Mouse (Mus musculus) spleen, adult 12 weeks (tissue): ENCODE measurements around the gene Gm20388.

Experiments
- DNase-seq: peaks from one replicate; pipeline ENCODE4 v3.0.0; 2022; ENCODE audit warnings: low spot score

Gene Gm20388

DNA sequence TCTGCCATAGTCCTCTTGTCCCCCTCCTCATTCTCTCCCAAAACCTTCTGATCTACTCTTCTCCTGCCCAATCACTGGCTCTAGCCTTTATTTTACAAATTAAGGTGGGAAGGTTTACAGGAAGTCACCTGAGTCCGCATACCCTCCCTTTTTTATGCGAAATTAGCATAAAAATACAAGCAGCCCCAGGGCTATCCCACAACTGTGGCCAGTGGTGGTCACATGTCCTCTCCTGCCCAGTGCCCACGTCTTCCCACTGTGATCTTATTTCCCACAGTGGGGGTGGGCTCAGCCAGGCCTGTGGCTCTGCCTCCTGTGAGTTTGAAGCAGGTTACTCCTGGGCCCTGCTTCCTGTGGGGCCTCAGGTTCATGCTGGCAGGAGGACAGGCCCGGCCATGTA is 2194.0 kb downstream of the Gm20388 start:
- DNase-seq = no peak

DNA sequence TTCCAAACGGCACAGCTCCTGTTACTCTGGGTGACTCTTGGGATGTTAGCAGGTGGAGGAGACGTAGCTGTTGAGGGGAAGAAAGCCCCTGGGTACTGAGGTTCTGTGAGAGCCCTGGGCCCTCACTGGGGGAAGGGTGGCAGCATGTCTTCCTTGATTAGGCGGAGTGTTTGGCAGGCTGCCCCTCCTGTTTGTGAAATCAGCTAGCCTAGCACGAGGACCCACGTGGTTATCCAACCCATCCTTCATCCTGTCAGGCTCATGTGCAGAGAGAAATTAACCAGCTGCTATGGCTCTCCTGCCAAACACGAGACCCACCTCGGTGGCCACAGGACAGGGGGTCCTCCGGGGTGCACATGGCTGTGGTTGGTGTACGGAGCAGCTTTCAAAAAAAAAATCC is 2195.6 kb downstream of the Gm20388 start:
- DNase-seq = no peak

DNA sequence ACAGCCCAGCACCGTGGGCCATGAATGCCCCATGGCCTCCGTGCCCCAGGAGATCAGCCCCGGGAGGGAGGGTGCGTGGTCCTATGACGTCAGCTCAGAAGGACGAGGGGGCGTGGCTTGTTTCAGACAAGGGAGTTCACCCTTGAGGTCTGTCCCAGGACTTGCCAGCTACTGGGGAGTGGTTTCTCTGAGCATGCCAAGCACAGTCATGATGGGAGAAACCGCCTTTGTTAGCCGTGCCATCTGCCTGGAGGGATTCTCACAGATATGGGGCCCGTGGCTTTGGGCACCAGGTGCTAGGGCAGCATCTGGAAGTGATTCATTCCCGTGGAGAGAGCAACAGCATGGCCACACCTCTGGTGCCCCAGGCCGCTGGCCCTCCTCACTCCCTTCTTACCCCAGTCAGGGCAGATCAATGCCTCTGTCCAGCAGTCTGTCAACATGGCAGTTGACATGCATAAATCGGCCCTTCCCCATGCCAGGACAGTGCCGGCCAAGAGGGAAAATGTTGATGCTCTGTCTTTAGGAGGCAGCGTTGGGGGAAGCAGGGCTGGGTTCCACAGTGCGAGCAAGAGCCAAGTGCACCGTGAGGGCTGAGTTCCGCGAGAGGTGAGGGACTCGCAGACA is 2199.7 kb downstream of the Gm20388 start:
- DNase-seq = no peak

DNA sequence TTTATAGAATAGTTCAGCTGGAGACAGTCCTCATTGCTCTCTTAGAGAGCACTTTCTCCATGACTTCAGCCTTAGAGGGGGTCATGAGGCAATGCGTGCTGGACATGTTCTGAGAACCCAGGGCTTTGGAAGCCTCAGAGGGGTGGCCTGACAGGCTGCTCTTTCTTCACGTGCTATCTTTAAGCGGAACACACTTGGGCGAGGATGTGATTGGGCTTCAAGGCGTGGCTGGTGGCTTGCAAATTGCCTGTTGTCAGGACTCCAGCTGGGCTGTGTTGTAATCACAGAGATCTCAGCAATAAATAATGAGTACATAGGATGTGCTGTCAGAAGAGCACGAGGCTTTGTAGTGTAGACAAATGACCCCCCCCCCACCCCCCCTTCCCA is 2200.2 kb downstream of the Gm20388 start:
- no peak for DNase-seq

DNA sequence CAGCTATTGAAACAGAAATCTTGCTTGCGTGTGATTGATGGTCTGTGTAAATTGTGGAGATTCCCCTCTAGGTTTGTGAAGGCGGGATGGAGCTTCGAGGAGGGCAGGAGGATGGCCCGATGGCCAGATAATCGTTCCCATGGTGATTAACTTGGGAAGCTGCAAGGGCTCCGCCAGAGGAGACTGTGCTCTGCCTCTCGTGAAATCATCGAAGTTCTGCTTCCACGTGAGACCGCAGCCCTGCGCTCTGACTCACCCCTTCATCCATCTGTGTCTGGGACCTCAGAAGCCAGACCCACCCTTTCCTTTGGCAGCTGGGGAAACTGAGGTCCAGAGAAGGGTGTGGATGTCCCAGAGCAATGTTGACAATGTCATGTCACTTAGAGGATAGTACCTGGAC is 2201.1 kb downstream of the Gm20388 start:
- DNase-seq = no peak

- DNase-seq = no peak
These were observed 2201.8 kb downstream of the Gm20388 start for GRCm38 (mm10) chr8:122112264-122112965.

GRCm38 (mm10) chr8:122114890-122115289 is 2204.2 kb downstream of the Gm20388 start:
- DNase-seq = no peak

GRCm38 (mm10) chr8:122116716-122117357 is 2206.2 kb downstream of the Gm20388 start:
- no peak for DNase-seq

GRCm38 (mm10) chr8:122118097-122118496 is 2207.5 kb downstream of the Gm20388 start:
- no peak for DNase-seq

GRCm38 (mm10) chr8:122118536-122118935 is 2207.9 kb downstream of the Gm20388 start:
- no peak for DNase-seq

DNA sequence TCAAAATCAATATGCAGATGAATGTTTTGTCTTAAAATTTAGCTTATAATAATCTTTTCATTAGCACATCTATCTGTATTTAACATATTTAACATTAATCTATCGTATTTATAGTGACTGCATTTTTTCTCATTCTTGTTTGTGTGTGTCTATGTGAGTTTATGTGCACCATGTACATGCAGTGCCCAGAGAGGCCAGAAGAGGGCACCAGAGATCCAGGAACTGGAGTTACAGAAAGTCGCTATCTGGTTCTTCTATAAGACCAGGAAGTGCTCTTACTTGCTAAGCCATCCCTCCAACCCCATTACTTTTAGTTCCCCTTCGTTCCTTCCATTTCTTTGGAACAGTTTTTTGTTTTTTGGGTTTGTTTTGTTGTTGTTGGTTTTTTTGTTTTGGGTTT is 2213.7 kb downstream of the Gm20388 start:
- no peak for DNase-seq

DNA sequence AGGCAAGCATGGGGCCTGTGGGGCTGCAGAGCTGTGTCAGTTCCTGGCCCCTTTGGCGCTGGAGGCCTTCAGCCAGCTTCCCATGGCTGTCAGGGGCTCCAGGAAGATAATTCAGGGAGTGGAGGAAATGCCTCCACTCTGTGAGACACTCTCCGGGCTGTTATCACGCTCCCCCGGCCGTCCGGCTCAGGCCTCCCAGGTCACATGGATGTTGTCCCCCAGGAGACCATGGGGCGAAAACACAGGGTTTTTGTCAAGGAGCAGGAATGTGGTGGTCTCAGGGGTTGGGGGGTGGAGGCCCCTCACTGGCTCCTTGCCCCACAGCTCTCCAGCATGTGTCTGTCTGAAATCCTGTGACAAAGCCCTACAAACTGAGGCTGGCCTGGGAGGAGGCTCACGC is 2216.0 kb downstream of the Gm20388 start:
- no peak for DNase-seq

DNA sequence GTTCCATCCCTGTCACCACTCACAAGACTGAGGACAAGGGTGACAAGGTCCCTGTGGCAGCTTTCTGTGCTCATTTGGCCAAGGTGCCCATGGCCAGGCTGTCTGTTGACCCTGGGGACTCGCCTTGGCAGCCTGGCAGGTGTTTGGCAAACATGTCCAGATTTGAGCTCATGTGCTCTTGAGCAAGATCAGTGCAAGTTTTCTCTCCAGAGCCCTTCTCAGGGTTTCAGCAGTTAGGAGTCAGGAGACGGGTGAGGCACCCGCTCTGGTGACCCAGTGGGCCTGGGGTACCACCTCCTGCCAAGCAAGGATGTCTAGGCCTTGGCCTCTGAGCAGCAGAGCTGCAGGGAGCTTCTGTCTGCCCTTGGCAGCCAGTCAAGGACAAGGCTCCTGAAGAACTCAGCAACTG is 2223.5 kb downstream of the Gm20388 start:
- no peak for DNase-seq

DNA sequence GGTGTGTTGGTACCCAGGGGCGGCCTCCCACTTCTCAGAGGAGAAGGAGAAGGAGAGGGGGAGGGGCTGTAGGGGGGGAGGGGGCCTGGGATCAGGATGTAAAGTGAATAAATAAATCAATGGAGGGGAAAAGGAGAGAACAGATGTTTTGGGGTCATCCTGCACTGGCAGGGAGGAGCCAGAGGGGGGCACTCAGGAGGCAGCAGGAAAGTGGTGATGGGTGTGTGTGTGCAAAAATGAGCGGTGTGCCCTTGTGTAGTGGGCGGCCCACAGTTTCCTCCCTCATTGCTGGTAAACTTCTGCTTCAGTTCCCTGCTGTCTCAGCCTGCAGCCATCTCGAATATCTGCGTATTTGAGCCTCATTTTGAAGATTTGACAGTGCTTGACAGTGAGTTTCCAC is 2224.9 kb downstream of the Gm20388 start:
- DNase-seq = no peak

DNA sequence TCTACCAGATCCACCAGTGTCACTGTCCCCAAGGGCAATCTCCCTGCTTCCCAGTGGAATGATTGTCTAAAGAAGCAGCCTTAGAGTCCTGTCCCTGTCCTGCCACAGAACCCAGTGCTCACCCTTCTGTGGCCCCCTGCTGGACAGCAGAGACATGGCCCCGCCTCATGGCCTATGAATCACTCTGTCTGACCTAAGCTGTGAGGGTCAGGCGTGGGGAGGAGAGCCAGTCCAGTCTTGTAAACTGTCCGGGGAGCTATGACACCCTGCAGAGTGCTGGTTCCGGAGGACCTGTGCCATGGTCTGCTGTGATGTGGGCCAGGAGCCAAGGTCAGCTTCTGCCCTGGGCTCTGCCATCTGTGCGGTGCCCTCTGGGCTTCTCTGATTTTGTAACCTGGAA is 2229.1 kb downstream of the Gm20388 start:
- DNase-seq = no peak

- DNase-seq = no peak
These were observed 2229.8 kb downstream of the Gm20388 start for GRCm38 (mm10) chr8:122140411-122140810.

GRCm38 (mm10) chr8:122142428-122142827 is 2231.8 kb downstream of the Gm20388 start:
- DNase-seq = no peak

- no peak for DNase-seq
These were observed 2232.6 kb downstream of the Gm20388 start for GRCm38 (mm10) chr8:122143231-122143630.

GRCm38 (mm10) chr8:122144729-122145311 is 2234.2 kb downstream of the Gm20388 start:
- DNase-seq = no peak

GRCm38 (mm10) chr8:122149045-122149444 is 2238.4 kb downstream of the Gm20388 start:
- DNase-seq = no peak

DNA sequence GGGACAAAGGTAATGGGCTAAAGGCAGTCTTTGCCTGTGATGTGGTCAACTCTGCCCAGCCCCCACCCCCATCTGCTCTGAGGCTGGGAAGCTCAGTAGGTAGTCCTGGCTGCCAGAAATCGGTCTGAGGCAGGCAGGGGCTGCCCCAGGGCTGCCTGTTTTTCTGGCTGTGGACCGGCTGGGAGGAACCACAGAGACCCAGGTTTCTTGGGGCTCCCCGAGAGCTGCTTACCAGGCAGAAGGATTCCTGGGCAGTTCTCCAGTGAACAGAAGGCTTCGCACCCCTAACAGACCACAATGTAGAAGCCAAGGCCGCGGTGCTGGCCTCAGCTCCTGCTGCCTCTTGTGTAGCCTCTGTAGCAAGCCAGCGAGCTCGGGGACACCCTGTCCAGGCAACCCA is 2239.0 kb downstream of the Gm20388 start:
- no peak for DNase-seq

GRCm38 (mm10) chr8:122151541-122151940 is 2240.9 kb downstream of the Gm20388 start:
- DNase-seq = no peak

DNA sequence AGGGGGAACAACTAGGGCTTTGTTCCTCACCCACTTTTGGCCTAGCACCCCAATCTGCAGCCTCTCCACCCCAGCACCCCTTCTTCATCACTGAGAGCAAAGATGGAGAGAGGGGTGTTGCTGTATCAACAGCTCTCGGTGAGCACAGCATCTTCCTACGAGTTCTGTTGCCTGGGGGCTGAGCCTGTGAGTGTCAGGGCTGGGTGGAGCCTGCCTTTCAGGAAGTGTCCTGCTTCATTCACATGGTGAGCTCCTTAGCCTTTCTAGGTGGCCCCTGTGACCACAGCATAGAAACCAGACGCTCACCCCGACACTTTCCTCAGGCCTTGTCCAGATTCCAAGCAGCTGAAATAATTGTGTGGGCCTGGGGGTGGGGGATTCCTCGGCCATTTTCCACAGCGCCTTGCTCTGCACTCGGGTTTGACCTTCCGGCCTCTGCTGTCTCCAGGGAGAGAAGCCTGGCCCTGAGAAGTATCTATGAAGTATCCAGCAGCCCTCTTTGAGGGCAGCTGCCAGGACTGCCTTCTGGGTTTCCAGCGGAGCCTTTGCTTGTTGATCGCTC is 2244.5 kb downstream of the Gm20388 start:
- no peak for DNase-seq
